Mouse (Mus musculus) G1E (cell line): Measurements from ENCODE around the gene Mex3d. TPM values are rescaled to one million over a fixed set of nuclear protein-coding genes. Genes with fewer than 3 reads are reported as not detected.
A peak's percentile ranks its signal among the peaks of the same experiment; 100 is the strongest.

Source experiments
- ATAC-seq: 2 replicates; pipeline ENCODE4 v1.8.0; 2016; ENCODE audit warnings: mild to moderate bottlenecking; ENCODE audit not compliant: insufficient number of reproducible peaks, poor library complexity, low FRiP score, severe bottlenecking; ENCODE audit errors: extremely low read depth
- DNase-seq: peaks from one replicate; pipeline ENCODE4 v3.0.0; 2012; ENCODE audit warnings: low spot score
- H3K27me3 ChIP-seq: 2 replicates; pipeline ENCODE4 v1.6.1; 2012; ENCODE audit warnings: mild to moderate bottlenecking, low read length, inconsistent platforms; ENCODE audit not compliant: insufficient read depth
- H3K36me3 ChIP-seq: replicated peaks from 2 replicates; pipeline ENCODE3; 2012; ENCODE audit warnings: mild to moderate bottlenecking, inconsistent platforms
- H3K4me1 ChIP-seq: 2 replicates; pipeline ENCODE4 v1.6.1; 2012; ENCODE audit warnings: low read depth, low read length, inconsistent platforms, mixed read lengths; ENCODE audit not compliant: insufficient read depth
- H3K4me3 ChIP-seq: 2 replicates; pipeline ENCODE4 v1.5.1; 2012; ENCODE audit warnings: low read depth, mild to moderate bottlenecking, inconsistent platforms, low read length, moderate library complexity, mixed read lengths
- H3K9me3 ChIP-seq: replicated peaks from 2 replicates; pipeline ENCODE4 v1.6.1; 2012; ENCODE audit warnings: inconsistent platforms
- CTCF ChIP-seq: IDR thresholded peaks from 2 replicates; pipeline ENCODE4 v1.5.1; 2012; ENCODE audit warnings: low read depth, low read length, inconsistent platforms, mixed read lengths
- GATA1 ChIP-seq: IDR thresholded peaks from 2 replicates; pipeline ENCODE4 v1.6.1; 2012; ENCODE audit warnings: borderline replicate concordance, low read length, inconsistent platforms, mixed read lengths
- GATA2 ChIP-seq: IDR thresholded peaks from 2 replicates; pipeline ENCODE4 v1.6.1; 2012; ENCODE audit warnings: low read depth, low read length, inconsistent platforms, borderline replicate concordance
- POLR2AphosphoS5 ChIP-seq: IDR thresholded peaks from 2 replicates; pipeline ENCODE4 v1.6.1; 2012; ENCODE audit warnings: low read depth, low read length, inconsistent platforms; ENCODE audit not compliant: insufficient replicate concordance
- TAL1 ChIP-seq: conservative IDR thresholded peaks from 2 replicates; pipeline ENCODE4 v1.6.1; 2012; ENCODE audit warnings: low read depth, low read length, inconsistent platforms, mixed read lengths
- polyA plus RNA-seq: library from polyadenylated mRNA; stranded (reverse); fragments of >175 nt; gene quantifications from 2 replicates; pipeline ENCODE4 v1.2.3, GENCODE M21; 2012
- total RNA-seq, 2 experiments: library from RNA; stranded (forward) in 1 of 2; stranded (reverse) in 1 of 2; fragments of 200-1000 nt in 1 of 2; fragments of >200 nt in 1 of 2; fragmentation: Nextera tagmentation in 1 of 2; gene quantifications; 2 replicates each; pipeline ENCODE4 v1.2.3; 2014 to 2017

Gene Mex3d
- total and polyA plus RNA-seq, 3 experiments: 8.7 to 35.3 (median 11.4) TPM

DNA sequence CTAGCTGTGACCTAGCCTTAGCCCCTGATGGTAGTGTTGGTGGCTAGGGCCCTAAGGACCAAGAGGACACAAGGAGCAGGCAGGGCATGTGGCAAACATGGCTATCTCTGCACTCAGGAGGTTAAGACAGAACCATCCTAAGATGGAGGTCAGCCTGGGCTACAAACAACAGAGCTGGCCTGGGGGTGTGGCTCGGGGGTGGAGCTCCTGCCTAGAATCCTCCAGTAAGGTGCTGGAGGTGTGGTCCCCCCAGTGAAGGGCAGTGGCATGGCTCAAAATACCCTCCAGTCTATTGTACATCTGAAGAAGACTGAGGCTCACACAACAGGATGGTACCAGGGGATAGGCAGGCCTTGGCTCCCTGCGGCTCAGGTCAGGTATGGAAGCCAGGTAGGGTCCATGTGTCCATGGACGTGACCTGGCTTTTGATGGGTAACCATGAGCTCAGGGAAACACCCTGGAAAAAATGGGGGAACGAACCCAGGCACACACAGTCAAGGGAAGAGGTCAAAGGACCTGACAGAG, 3.3 kb downstream of the Mex3d start:
- peaks cover 12% of the 10 kb centered on the region for H3K9me3 ChIP-seq
- H3K4me1 ChIP-seq: peaks cover 56% of the 10 kb centered on the region
- no peak for TF ChIP-seq GATA2
- no peak for TF ChIP-seq CTCF
- no peak for TF ChIP-seq TAL1
- TF ChIP-seq GATA1: no peak
- no peak for TF ChIP-seq POLR2AphosphoS5
- no peak for ATAC-seq
- no peak for DNase-seq
- peaks cover 64% of the 10 kb centered on the region for H3K36me3 ChIP-seq
- H3K4me3 ChIP-seq: no peak overlapping the region
- peaks cover 6% of the 10 kb centered on the region; the same call in 1 of the 2 replicates for H3K27me3 ChIP-seq

DNA sequence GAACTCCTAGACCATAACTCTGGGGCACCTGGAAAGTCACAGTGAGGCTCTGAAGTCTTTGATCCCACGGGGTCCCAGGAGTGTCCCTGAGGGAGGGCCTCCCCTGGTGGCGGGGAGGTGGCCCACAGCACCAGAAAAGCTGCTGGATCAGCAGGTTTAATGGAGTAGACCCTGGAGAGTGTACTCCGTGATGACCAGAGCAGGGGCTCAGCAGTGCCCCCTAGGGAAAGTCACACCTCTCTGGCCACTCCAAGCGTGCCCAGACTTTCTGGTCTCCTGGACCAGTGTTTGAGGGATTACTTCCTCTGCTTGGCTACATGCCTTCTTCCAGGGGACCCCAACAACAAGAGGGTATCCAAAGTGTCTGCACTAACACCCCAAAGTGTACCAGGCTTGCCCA, 4.0 kb downstream of the Mex3d start:
- Histone ChIP-seq H3K36me3 (peaks cover 64% of the 10 kb centered on the region), H3K4me1 (peaks cover 49% of the 10 kb centered on the region), H3K4me3 (no peak overlapping the region), H3K9me3 (peaks cover 12% of the 10 kb centered on the region), H3K27me3 (peaks cover 6% of the 10 kb centered on the region; the same call in 1 of the 2 replicates)
- ATAC-seq (no peak), DNase-seq (no peak)
- TF ChIP-seq GATA1 (no peak), POLR2AphosphoS5 (no peak), CTCF (0 out of 2 replicates have a peak, but pooled peaks have one; percentile 3), GATA2 (no peak), TAL1 (no peak)

DNA sequence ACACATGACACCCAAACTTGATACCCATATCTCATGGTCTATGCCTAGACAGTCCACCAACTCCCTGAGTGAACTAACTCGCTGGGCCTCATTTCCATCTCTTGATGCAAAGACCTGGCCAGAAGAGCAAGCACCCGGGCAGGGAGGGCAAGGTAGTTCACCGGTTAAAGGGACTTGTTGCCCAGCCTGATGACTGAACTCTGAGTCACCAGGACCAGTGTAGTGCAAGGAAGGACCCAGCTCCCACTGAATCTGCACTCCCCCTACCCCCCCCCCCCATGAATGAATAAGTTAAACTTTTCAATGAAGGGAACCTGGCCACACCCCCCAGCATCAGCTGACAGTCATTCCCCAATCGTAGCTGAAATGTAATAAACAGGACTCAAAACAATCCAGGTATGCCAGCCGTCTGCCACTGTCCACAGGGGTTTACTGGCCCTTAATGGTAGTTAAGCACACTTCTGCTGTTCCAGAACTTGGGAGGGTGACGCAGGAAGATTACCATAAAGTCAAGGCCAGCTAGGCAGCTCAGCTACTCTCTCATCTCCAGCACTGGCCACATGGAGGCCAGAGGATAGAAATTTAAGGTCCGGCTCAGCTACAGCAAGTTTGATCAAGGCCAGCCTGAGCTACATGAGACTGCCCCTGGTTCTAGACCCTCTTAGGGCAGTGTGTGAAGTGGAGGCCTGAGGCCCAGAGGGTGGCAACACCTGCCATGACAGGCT, 4.7 kb downstream of the Mex3d start:
- DNase-seq (no peak), ATAC-seq (no peak)
- peaks cover 12% of the 10 kb centered on the region for H3K9me3 ChIP-seq
- TF ChIP-seq GATA2: no peak
- no peak for TF ChIP-seq CTCF
- no peak for TF ChIP-seq POLR2AphosphoS5
- TF ChIP-seq GATA1: no peak
- no peak for TF ChIP-seq TAL1
- H3K27me3 ChIP-seq: peaks cover 8% of the 10 kb centered on the region; the same call in 1 of the 2 replicates
- H3K4me1 ChIP-seq: peaks cover 42% of the 10 kb centered on the region
- H3K4me3 ChIP-seq: no peak overlapping the region
- H3K36me3 ChIP-seq: peaks cover 64% of the 10 kb centered on the region

- H3K27me3 ChIP-seq: peaks cover 8% of the 10 kb centered on the region; the same call in 1 of the 2 replicates
- TF ChIP-seq GATA1 (no peak), TAL1 (no peak), CTCF (peak; percentile 82)
- H3K4me1 ChIP-seq: peaks cover 2% of the 10 kb centered on the region
- no peak overlapping the region for H3K4me3 ChIP-seq
- peaks cover 18% of the 10 kb centered on the region for H3K9me3 ChIP-seq
- no peak for ATAC-seq
- peaks cover 32% of the 10 kb centered on the region for H3K36me3 ChIP-seq
- DNase-seq: no peak
Observed at GRCm38 (mm10) chr10:80377716-80378115, 9.7 kb downstream of the Mex3d start.

- TF ChIP-seq GATA1 (no peak), GATA2 (no peak), CTCF (peak; percentile 80), TAL1 (no peak), POLR2AphosphoS5 (no peak)
- Histone ChIP-seq H3K9me3 (peaks cover 7% of the 10 kb centered on the region), H3K36me3 (peaks cover 16% of the 10 kb centered on the region), H3K4me3 (no peak overlapping the region), H3K4me1 (peaks cover 17% of the 10 kb centered on the region), H3K27me3 (peaks cover 13% of the 10 kb centered on the region; the same call in 1 of the 2 replicates)
- DNase-seq (no peak), ATAC-seq (no peak; the same call in 1 of the 2 replicates)
Observed at GRCm38 (mm10) chr10:80376160-80376559, 11.3 kb downstream of the Mex3d start.

GRCm38 (mm10) chr10:80374063-80374462, 13.4 kb downstream of the Mex3d start:
- Histone ChIP-seq H3K4me3 (no peak overlapping the region), H3K9me3 (peaks cover 7% of the 10 kb centered on the region), H3K36me3 (no peaks in the 10 kb centered on the region), H3K4me1 (peaks cover 27% of the 10 kb centered on the region), H3K27me3 (peaks cover 25% of the 10 kb centered on the region; the same call in 1 of the 2 replicates)
- no peak for ATAC-seq
- no peak for DNase-seq
- peak; percentile 50 for TF ChIP-seq CTCF
- no peak for TF ChIP-seq TAL1
